Mouse (Mus musculus) MEL (cell line): ENCODE measurements around the gene Med25. TPM values are rescaled to one million over a fixed set of nuclear protein-coding genes. Genes with fewer than 3 reads are reported as not detected.

ENCODE experiments used
- DNase-seq: peaks from one replicate; pipeline ENCODE4 v3.0.0; 2011; ENCODE audit warnings: low read depth, low spot score
- H3K27ac ChIP-seq: 2 replicates; pipeline ENCODE4 v1.5.1; 2012; ENCODE audit warnings: low read depth, mild to moderate bottlenecking, control low read depth, low read length, moderate library complexity; ENCODE audit not compliant: control insufficient read depth
- H3K27me3 ChIP-seq, 2 experiments: fragments of 150-350 bp in 1 of 2; sonication (generic) in 1 of 2; 2 replicates each; pipeline ENCODE4 v1.6.1; 2012; ENCODE audit warnings: low read length in 2 of 2, mild to moderate bottlenecking in 2 of 2, improper control_type of control experiment in 1 of 2, moderate library complexity in 1 of 2; ENCODE audit not compliant: insufficient read depth in 2 of 2, control insufficient read depth in 1 of 2
- H3K36me3 ChIP-seq, 2 experiments: 2 replicates each; pipeline ENCODE4 v1.6.1; 2012 to 2014; ENCODE audit warnings: low read length in 2 of 2, improper control_type of control experiment in 1 of 2, inconsistent platforms in 1 of 2, mild to moderate bottlenecking in 1 of 2; ENCODE audit not compliant: insufficient read depth in 2 of 2, control insufficient read depth in 1 of 2
- H3K4me1 ChIP-seq, 2 experiments: fragments of 150-350 bp in 1 of 2; sonication (generic) in 1 of 2; 2 replicates each; pipeline ENCODE4 v1.6.1; 2012; ENCODE audit warnings: low read length in 2 of 2, improper control_type of control experiment in 1 of 2, mild to moderate bottlenecking in 1 of 2; ENCODE audit not compliant: insufficient read depth in 2 of 2, control insufficient read depth in 1 of 2
- H3K4me3 ChIP-seq, 2 experiments: fragments of 150-350 bp in 1 of 2; sonication (generic) in 1 of 2; 2 replicates each; pipeline ENCODE4 v1.5.1; 2012; ENCODE audit warnings: low read depth in 2 of 2, low read length in 2 of 2, mild to moderate bottlenecking in 2 of 2, moderate library complexity in 2 of 2, control low read depth in 1 of 2, improper control_type of control experiment in 1 of 2; ENCODE audit not compliant: control insufficient read depth in 1 of 2, insufficient read depth in 1 of 2
- H3K79me2 ChIP-seq: 2 replicates; pipeline ENCODE4 v1.6.1; 2012; ENCODE audit warnings: mild to moderate bottlenecking, low read length, moderate library complexity; ENCODE audit not compliant: control insufficient read depth, poor library complexity, insufficient read depth
- H3K9ac ChIP-seq: 2 replicates; pipeline ENCODE4 v1.6.1; 2012; ENCODE audit warnings: low read depth, mild to moderate bottlenecking, control low read depth, low read length, moderate library complexity; ENCODE audit not compliant: control insufficient read depth, poor library complexity, severe bottlenecking
- H3K9me3 ChIP-seq: fragments of 150-350 bp; sonication (generic); replicated peaks from 2 replicates; pipeline ENCODE4 v1.6.1; 2012; ENCODE audit warnings: mild to moderate bottlenecking, low read length, improper control_type of control experiment, moderate library complexity; ENCODE audit not compliant: insufficient read depth
- CTCF ChIP-seq, 3 experiments: IDR thresholded peaks in 2 of 3; conservative IDR thresholded peaks in 1 of 3; 2 replicates each; pipeline ENCODE4 v1.5.1; 2011 to 2012; ENCODE audit warnings: low read length in 3 of 3, low read depth in 2 of 3, mild to moderate bottlenecking in 2 of 3, improper control_type of control experiment in 1 of 3, inconsistent platforms in 1 of 3, mixed read lengths in 1 of 3, moderate library complexity in 1 of 3; ENCODE audit not compliant: control insufficient read depth in 1 of 3, insufficient read depth in 1 of 3, poor library complexity in 1 of 3, severe bottlenecking in 1 of 3
- E2F4 ChIP-seq: IDR thresholded peaks from 2 replicates; pipeline ENCODE4 v1.6.1; 2011; ENCODE audit warnings: low read depth, low read length, improper control_type of control experiment, borderline replicate concordance
- ELF1 ChIP-seq: IDR thresholded peaks from 2 replicates; pipeline ENCODE4 v1.6.1; 2014; ENCODE audit warnings: low read depth, mild to moderate bottlenecking, inconsistent platforms, low read length, improper control_type of control experiment, moderate library complexity
- EP300 ChIP-seq, 2 experiments: IDR thresholded peaks; 2 replicates each; pipeline ENCODE4 v1.6.1; 2011; ENCODE audit warnings: improper control_type of control experiment in 2 of 2, low read length in 2 of 2, low read depth in 1 of 2, mild to moderate bottlenecking in 1 of 2
- GABPA ChIP-seq: IDR thresholded peaks from 2 replicates; pipeline ENCODE4 v1.6.1; 2012; ENCODE audit warnings: low read depth, mild to moderate bottlenecking, inconsistent platforms, low read length, improper control_type of control experiment, moderate library complexity
- HCFC1 ChIP-seq: IDR thresholded peaks from 2 replicates; pipeline ENCODE4 v1.6.1; 2012; ENCODE audit warnings: low read depth, mild to moderate bottlenecking, inconsistent platforms, low read length, improper control_type of control experiment, moderate library complexity
- MAZ ChIP-seq: IDR thresholded peaks from 2 replicates; pipeline ENCODE4 v1.6.1; 2012; ENCODE audit warnings: low read depth, mild to moderate bottlenecking, inconsistent platforms, low read length, improper control_type of control experiment
- MYB ChIP-seq: IDR thresholded peaks from 2 replicates; pipeline ENCODE4 v1.6.1; 2011; ENCODE audit warnings: mild to moderate bottlenecking, low read depth, low read length, improper control_type of control experiment
- MYC ChIP-seq: IDR thresholded peaks from 2 replicates; pipeline ENCODE4 v1.6.1; 2011; ENCODE audit warnings: low read depth, mild to moderate bottlenecking, low read length, improper control_type of control experiment, moderate library complexity
- NRF1 ChIP-seq: IDR thresholded peaks from 2 replicates; pipeline ENCODE4 v1.6.1; 2014; ENCODE audit warnings: low read depth, mild to moderate bottlenecking, inconsistent platforms, low read length, improper control_type of control experiment, moderate library complexity; ENCODE audit not compliant: poor library complexity, insufficient read depth, severe bottlenecking
- POLR2AphosphoS2 ChIP-seq: IDR thresholded peaks from 2 replicates; pipeline ENCODE4 v1.6.1; 2011; ENCODE audit warnings: low read length, improper control_type of control experiment
- RAD21 ChIP-seq: IDR thresholded peaks from 2 replicates; pipeline ENCODE4 v1.6.1; 2011; ENCODE audit warnings: mild to moderate bottlenecking, low read depth, low read length, improper control_type of control experiment
- RCOR1 ChIP-seq: IDR thresholded peaks from 2 replicates; pipeline ENCODE4 v1.6.1; 2012; ENCODE audit warnings: low read depth, mild to moderate bottlenecking, inconsistent platforms, low read length, improper control_type of control experiment
- TAL1 ChIP-seq: IDR thresholded peaks from 2 replicates; pipeline ENCODE4 v1.6.1; 2012; ENCODE audit warnings: mild to moderate bottlenecking, inconsistent platforms, low read length, moderate library complexity, mixed read lengths
- TCF12 ChIP-seq: IDR thresholded peaks from 2 replicates; pipeline ENCODE4 v1.6.1; 2014; ENCODE audit warnings: low read depth, mild to moderate bottlenecking, inconsistent platforms, low read length, improper control_type of control experiment, moderate library complexity
- USF2 ChIP-seq, 2 experiments: IDR thresholded peaks; 2 replicates each; pipeline ENCODE4 v1.6.1; 2011 to 2012; ENCODE audit warnings: improper control_type of control experiment in 2 of 2, low read length in 2 of 2, borderline replicate concordance in 1 of 2, inconsistent platforms in 1 of 2, low read depth in 1 of 2, mild to moderate bottlenecking in 1 of 2; ENCODE audit not compliant: insufficient read depth in 1 of 2
- ZC3H11A ChIP-seq: IDR thresholded peaks from 2 replicates; pipeline ENCODE4 v1.6.1; 2012; ENCODE audit warnings: low read depth, mild to moderate bottlenecking, inconsistent platforms, low read length, improper control_type of control experiment
- ZKSCAN1 ChIP-seq: IDR thresholded peaks from 2 replicates; pipeline ENCODE4 v1.6.1; 2012; ENCODE audit warnings: low read depth, mild to moderate bottlenecking, inconsistent platforms, low read length, improper control_type of control experiment, moderate library complexity
- ZNF384 ChIP-seq: IDR thresholded peaks from 2 replicates; pipeline ENCODE4 v1.6.1; 2012; ENCODE audit warnings: low read depth, mild to moderate bottlenecking, inconsistent platforms, low read length, improper control_type of control experiment
- polyA plus RNA-seq, 2 experiments: library from polyadenylated mRNA; stranded (reverse) in 1 of 2; unstranded in 1 of 2; fragments of >175 nt in 1 of 2; fragments of >200 nt in 1 of 2; gene quantifications; 2 replicates each; pipeline versions ENCODE4 v1.2.1 to v1.2.4; 2012; ENCODE audit warnings: low replicate concordance in 2 of 2, low read depth in 1 of 2; ENCODE audit not compliant: insufficient read length in 2 of 2, insufficient read depth in 1 of 2, missing spikeins in 1 of 2
- total RNA-seq: library from RNA; depleted of rRNA; stranded (reverse); fragments of 300-350 nt; gene quantifications from 2 replicates; pipeline ENCODE4 v1.2.3, GENCODE M21; 2012

Med25 gene
- total and polyA plus RNA-seq, 3 experiments = 53.9 to 118 TPM; not detected in 1

- H3K36me3 ChIP-seq = peaks cover 0 to 2% of the 10 kb centered on the region in 2 experiments; a peak in 1 of 4 replicates
- no peak for TF ChIP-seq ZNF384
- no peak for TF ChIP-seq E2F4
- TF ChIP-seq MYC = no peak
- TF ChIP-seq TCF12 = no peak
- no peak for TF ChIP-seq HCFC1
- TF ChIP-seq EP300 (IDR thresholded peaks at IDR 0.05; ENCODE audit: low read depth in 1 of 2, low read length in 2 of 2) = no peak
- TF ChIP-seq MYB = no peak
- no peak for TF ChIP-seq ZKSCAN1
- TF ChIP-seq RAD21 = no peak
- no peak for TF ChIP-seq RCOR1
- no peak for TF ChIP-seq NRF1
- TF ChIP-seq USF2 (IDR thresholded peaks at IDR 0.05; ENCODE audit: borderline replicate concordance in 1 of 2, insufficient read depth in 1 of 2, low read depth in 1 of 2, low read length in 2 of 2) = no peak
- TF ChIP-seq ZC3H11A = no peak
- TF ChIP-seq TAL1 = no peak
- no peak for TF ChIP-seq POLR2AphosphoS2
- no peak for TF ChIP-seq GABPA
- no peak for TF ChIP-seq CTCF (IDR thresholded peaks at IDR 0.05 in 2 of 3, conservative IDR thresholded peaks at IDR 0.05 in 1 of 3; ENCODE audit: control insufficient read depth in 1 of 3, insufficient read depth in 1 of 3, low read depth in 2 of 3, low read length in 3 of 3, poor library complexity in 1 of 3, severe bottlenecking in 1 of 3)
- no peak for TF ChIP-seq ELF1
- H3K27me3 ChIP-seq = no peaks in the 10 kb centered on the region
These were observed 9.5 kb downstream of the Med25 start for GRCm38 (mm10) chr7:44883036-44883435.

DNA sequence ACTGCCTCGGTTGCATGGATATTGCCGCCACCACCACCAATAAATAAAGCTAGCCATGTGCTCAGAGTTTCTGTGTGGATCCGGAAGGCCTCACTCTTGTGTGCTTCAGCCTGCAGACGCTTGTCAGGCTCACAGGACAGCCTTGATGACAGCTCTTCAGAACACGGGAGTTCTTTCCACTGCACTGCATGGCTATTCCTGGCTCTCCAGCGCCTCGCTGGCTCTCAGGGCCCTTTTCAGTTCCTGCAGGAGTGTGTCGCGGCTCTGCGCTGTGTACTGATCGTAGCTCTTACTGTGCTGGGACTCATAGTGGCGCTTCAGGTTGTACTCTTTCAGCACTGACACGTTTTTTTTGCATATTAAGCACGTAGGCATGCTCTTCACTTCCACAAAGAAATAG lies 14.7 kb downstream of the Med25 start:
- Histone ChIP-seq H3K79me2 (no peaks in the 10 kb centered on the region), H3K4me3 (no peak overlapping the region), H3K27me3 (no peaks in the 10 kb centered on the region), H3K9ac (no peak overlapping the region), H3K27ac (no peak overlapping the region), H3K9me3 (no peaks in the 10 kb centered on the region), H3K4me1 (no peaks in the 10 kb centered on the region), H3K36me3 (no peaks in the 10 kb centered on the region)
- DNase-seq = no peak
- no peak for TF ChIP-seq POLR2AphosphoS2
- TF ChIP-seq MAZ = no peak
- TF ChIP-seq USF2 (IDR thresholded peaks at IDR 0.05; ENCODE audit: borderline replicate concordance in 1 of 2, insufficient read depth in 1 of 2, low read depth in 1 of 2, low read length in 2 of 2) = no peak

More at GRCm38 (mm10) chr7:44883036-44883435, 9.5 kb downstream of the Med25 start:
- H3K4me1 ChIP-seq = no peaks in the 10 kb centered on the region
- no peak overlapping the region for H3K27ac ChIP-seq
- H3K4me3 ChIP-seq = no peak overlapping the region
- no peak overlapping the region for H3K9ac ChIP-seq
- no peaks in the 10 kb centered on the region for H3K9me3 ChIP-seq
- no peak for DNase-seq
- 0 out of 2 replicates have a peak, but pooled peaks cover 1% of the 10 kb centered on the region for H3K79me2 ChIP-seq
